Mouse (Mus musculus): ENCODE results near the gene Tc2n. TPM values are rescaled to one million over a fixed set of nuclear protein-coding genes. Genes with fewer than 3 reads are reported as not detected.

Gene Tc2n
- polyA plus RNA-seq (2015; fragmentation: Nextera tagmentation; extraction: Ambion mirVana), result 0.23 and 0.59 TPM in 2 replicates

DNA sequence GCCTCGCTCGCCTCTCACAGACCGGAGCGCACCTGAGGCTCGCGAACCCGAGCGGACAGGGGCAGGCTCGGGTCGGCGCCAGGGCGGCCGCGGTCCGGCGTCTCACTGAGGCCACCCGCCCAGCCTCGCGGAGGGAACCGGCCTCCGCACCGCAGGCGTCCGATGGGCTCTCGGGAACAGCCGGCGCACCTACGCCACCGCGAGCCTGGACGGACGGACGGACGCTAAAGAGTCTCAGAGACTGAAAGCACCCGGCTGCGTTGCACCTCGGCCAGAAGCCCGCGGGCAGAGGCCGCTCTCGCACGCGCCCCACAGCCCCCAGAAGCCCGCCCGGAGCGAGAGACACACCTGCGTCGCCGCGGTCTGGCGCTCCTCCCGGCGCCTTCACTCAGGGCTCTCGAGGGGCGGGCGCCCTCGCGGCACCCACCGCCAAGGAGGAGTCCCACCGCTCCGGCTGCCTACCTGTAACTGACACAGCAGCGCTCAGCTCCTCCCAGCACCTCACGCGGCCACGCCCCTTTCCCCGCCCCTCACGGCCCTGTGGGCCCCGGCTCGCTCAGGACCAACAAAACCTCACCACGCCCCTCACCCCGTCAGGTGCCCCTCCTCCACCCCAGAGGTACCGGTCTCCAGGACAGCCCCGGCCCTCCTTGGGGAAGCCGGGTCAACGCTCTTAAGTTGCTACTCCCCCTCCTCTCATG, at the start of gene Tc2n:
Gene Tc2n (minus strand): TSS at position 470 of the 701 bp plus-strand sequence.
- Histone ChIP-seq H3K27ac (replicated peaks) (no peak within 1 kb of the TSS), H3K4me2 (peak within 1 kb of the TSS; percentile 99), H3K9ac (replicated peaks) (peak within 1 kb of the TSS; percentile 53), H3K36me3 (no peaks in the 10 kb centered on the region), H3K9me3 (replicated peaks) (no peaks in the 10 kb centered on the region), H3K4me1 (peaks cover 5% of the 10 kb centered on the region; the same call in 1 of the 2 replicates), H3K27me3 (replicated peaks) (0 out of 2 replicates have a peak, but pooled peaks cover 6% of the 10 kb centered on the region), H3K4me3 (replicated peaks) (peak within 1 kb of the TSS; percentile 77)
- under 1% methylated on average over 67 of the region's 75 CpGs for WGBS
- ATAC-seq (ENCODE audit: low FRiP score), result peak; percentile 96

DNA sequence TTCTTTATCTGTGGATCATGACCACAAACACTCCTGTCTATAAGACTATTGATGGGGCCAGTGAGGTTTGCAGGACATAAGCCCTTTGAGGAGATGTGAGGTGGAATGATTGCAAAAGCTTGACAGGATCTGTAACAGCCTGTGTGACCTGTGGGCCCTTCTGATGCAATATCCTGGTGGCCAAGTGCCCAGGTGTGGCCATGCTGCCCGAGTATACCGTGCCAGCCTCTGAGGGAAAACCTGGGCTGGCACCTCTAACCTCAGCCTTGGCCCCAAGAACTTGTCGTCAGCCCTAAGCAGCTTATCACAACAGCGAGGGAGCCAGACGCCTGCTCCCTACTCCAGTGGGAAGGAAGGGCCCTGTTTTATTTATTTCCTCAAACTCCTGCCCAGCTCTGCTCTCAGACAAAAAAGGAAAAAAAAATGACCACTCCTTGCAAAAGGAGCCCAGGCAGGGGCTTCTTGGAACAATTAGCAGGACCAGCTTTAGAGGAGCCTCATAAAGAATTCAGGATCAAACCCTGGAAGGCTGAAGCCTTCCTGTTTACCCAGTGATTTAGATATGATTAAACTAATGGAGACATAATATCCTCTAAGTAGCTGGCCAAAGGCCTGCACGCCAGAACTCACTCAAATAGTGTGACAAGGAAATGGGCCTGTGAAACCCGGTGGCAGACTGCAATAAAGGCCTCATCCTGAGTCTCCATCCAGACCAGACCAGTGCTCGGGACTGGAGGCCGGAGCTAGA, 49.2 kb upstream of the Tc2n start:
- H3K9me3 ChIP-seq (replicated peaks), result no peaks in the 10 kb centered on the region
- H3K36me3 ChIP-seq, result no peaks in the 10 kb centered on the region
- no peak overlapping the region for H3K27ac ChIP-seq (replicated peaks)
- H3K4me2 ChIP-seq, result no peak overlapping the region
- 78% methylated on average over 9 of the region's 9 CpGs for WGBS
- no peaks in the 10 kb centered on the region for H3K27me3 ChIP-seq (replicated peaks)
- H3K4me3 ChIP-seq (replicated peaks), result no peak overlapping the region
- H3K9ac ChIP-seq (replicated peaks), result no peak overlapping the region
- H3K4me1 ChIP-seq, result no peaks in the 10 kb centered on the region
- ATAC-seq (ENCODE audit: low FRiP score), result no peak

DNA sequence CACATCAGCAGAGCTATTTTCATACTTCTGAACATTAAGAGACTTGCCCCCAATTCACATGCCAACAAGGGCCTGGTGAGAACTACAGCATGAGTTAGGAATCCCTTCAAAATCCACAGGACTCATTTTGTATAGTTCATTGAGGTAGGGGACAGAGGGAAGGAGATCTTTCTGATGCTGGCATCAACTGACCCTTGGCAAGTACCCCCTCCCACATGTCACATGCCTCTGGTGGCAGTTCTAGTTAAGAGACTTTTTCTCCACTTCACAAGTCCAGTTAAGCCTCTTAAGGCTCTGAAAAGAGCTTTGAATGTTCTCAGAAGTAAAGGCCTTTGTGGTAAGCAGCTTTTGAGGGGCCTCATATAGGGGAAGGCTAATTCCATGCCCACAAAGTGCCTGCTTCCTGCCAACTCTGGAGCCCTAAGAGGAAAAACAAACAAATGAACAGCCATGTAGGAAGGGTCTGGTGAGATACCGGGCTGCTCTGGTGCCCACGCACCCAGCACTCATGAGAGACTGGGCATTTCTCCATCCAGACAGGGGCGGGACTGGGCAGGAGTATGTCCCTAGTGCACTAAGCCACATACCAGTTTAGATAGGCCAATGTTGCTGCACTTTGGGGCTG, 48.0 kb upstream of the Tc2n start:
- WGBS, result 88% methylated on average over 3 of the region's 3 CpGs
- Histone ChIP-seq H3K4me3 (replicated peaks) (no peak overlapping the region), H3K9me3 (replicated peaks) (no peaks in the 10 kb centered on the region), H3K9ac (replicated peaks) (no peak overlapping the region), H3K36me3 (no peaks in the 10 kb centered on the region), H3K27me3 (replicated peaks) (no peaks in the 10 kb centered on the region), H3K4me2 (no peak overlapping the region), H3K4me1 (no peaks in the 10 kb centered on the region), H3K27ac (replicated peaks) (no peak overlapping the region)
- no peak for ATAC-seq (ENCODE audit: low FRiP score)

DNA sequence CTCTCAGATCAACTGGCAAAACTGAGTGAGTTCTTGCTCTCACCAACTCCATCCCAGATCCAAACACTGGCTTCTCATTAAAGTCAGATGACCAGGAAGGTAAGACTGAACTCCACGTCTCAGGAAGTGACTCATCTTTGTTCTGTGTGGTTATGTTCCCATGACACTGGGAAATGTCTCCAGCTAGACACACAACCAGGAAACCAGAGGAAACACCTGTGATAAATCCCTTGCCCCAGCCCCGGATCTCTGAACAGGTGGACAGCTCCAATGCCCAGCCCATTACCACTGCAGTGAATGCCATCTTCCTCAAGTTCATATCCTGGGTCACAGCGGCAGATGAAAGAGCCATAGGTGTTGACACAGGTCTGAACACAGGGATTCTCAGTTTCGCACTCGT, 46.5 kb upstream of the Tc2n start:
- H3K36me3 ChIP-seq, result no peaks in the 10 kb centered on the region
- 85% methylated on average over 5 of the region's 5 CpGs for WGBS
- no peak overlapping the region for H3K9ac ChIP-seq (replicated peaks)
- H3K27ac ChIP-seq (replicated peaks), result no peak overlapping the region
- no peaks in the 10 kb centered on the region for H3K4me1 ChIP-seq
- no peak for ATAC-seq (ENCODE audit: low FRiP score)
- no peaks in the 10 kb centered on the region for H3K9me3 ChIP-seq (replicated peaks)
- H3K4me3 ChIP-seq (replicated peaks), result no peak overlapping the region
- H3K27me3 ChIP-seq (replicated peaks), result no peaks in the 10 kb centered on the region
- H3K4me2 ChIP-seq, result no peak overlapping the region

DNA sequence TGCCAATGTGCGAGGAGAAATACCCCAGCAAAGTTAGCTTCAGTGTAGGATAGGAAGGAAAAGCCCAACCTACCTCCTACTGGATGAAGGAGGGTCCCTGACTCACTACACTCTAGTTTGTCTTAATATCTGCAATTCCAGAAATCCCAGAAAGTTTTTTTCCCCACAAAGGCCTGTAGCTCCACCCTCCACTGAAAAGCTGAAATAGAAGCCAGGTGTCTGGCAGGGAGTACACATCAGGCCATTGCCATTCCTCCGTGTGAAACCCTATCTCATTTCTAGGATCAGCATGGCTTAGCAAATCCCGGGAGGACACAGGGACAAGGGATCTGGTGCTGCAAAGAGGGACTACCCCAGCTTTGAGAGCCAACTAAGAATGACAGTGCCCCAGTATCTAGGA, 44.7 kb upstream of the Tc2n start:
- Histone ChIP-seq H3K4me2 (no peak overlapping the region), H3K9me3 (replicated peaks) (no peaks in the 10 kb centered on the region), H3K27ac (replicated peaks) (no peak overlapping the region), H3K4me1 (no peaks in the 10 kb centered on the region), H3K27me3 (replicated peaks) (no peaks in the 10 kb centered on the region), H3K4me3 (replicated peaks) (no peak overlapping the region), H3K9ac (replicated peaks) (no peak overlapping the region), H3K36me3 (no peaks in the 10 kb centered on the region)
- no peak for ATAC-seq (ENCODE audit: low FRiP score)
- WGBS, result 81% methylated on average over 3 of the region's 3 CpGs

DNA sequence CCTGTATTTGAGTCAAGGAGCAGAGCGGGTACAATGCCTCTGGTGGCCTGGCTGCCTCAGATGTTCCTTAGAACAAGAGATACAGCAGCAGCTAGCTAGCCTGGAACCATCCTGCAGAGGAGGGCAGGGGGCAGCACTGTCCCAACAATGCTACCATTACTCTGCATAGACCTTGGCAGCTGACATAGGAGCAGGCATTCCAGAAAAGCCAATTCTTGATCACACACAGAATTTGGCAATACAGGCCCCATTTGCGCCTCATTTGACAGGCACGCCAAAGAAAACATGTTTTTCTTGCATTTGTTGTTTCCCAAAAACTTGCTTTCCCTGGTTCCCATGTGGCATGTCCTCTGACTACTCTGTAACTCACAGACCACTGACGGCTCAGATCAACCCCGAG, 43.7 kb upstream of the Tc2n start:
- Histone ChIP-seq H3K4me3 (replicated peaks) (no peak overlapping the region), H3K9me3 (replicated peaks) (no peaks in the 10 kb centered on the region), H3K27me3 (replicated peaks) (no peaks in the 10 kb centered on the region), H3K36me3 (no peaks in the 10 kb centered on the region), H3K27ac (replicated peaks) (no peak overlapping the region), H3K4me1 (no peaks in the 10 kb centered on the region), H3K9ac (replicated peaks) (no peak overlapping the region), H3K4me2 (no peak overlapping the region)
- WGBS, result 89% methylated on average over 5 of the region's 5 CpGs
- ATAC-seq (ENCODE audit: low FRiP score), result no peak

DNA sequence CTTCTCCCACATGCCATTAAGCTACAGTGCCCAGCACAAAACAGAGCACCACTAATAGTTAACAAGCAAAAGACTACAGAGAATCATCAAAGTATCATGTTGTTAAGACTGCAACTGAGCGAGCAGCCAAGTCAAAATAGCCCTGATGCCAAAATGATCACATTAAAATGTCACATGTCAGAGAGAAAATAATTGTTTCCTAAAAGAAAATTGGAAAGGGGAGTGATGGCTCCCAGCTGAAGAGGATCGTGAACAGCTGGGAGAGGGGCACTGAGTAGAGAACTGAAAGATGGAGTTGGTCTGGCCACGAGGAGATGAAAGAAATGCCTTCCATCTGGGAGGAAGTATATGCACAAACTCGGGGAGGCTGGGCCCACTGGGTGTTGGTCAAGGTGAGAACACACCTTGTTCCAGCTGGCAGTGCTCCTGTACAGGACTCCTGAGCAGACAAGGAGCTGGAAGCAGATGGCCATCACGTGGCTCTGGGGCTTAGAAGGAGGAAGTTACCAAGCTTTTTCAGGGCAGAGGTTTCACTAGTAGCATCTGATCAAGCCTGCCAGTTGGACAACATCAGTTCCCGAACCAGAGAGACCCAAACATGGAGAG, 41.2 kb upstream of the Tc2n start:
- 66% methylated on average over 6 of the region's 6 CpGs for WGBS
- H3K27ac ChIP-seq (replicated peaks), result no peak overlapping the region
- ATAC-seq (ENCODE audit: low FRiP score), result no peak

DNA sequence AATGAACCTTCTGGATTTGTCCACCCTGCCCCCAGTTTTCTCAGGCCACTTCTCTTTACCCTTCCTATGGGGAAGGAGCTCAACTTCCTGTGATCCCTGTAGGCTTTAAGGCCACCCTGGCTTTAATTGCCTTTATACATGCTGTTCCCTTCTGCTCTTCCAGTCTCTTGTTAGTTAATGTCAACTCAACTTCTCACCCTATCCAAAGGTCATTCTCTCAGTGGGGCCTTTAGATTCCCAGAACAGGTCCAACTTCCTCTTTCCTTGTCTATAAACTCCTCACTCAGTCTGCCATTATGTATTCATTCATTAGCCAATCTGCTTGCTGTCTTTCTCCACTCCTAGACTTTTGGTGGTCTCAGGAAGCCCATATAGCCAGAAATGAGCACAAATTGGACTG, 40.4 kb upstream of the Tc2n start:
- Histone ChIP-seq H3K36me3 (no peaks in the 10 kb centered on the region), H3K9ac (replicated peaks) (no peak overlapping the region), H3K4me2 (no peak overlapping the region), H3K27ac (replicated peaks) (no peak overlapping the region), H3K4me1 (no peaks in the 10 kb centered on the region), H3K9me3 (replicated peaks) (no peaks in the 10 kb centered on the region), H3K27me3 (replicated peaks) (no peaks in the 10 kb centered on the region), H3K4me3 (replicated peaks) (no peak overlapping the region)
- no peak for ATAC-seq (ENCODE audit: low FRiP score)

More for the DNA sequence above, 41.2 kb upstream of the Tc2n start:
- Histone ChIP-seq H3K36me3 (no peaks in the 10 kb centered on the region), H3K27me3 (replicated peaks) (no peaks in the 10 kb centered on the region), H3K4me3 (replicated peaks) (no peak overlapping the region), H3K9ac (replicated peaks) (no peak overlapping the region), H3K4me2 (no peak overlapping the region), H3K9me3 (replicated peaks) (no peaks in the 10 kb centered on the region), H3K4me1 (no peaks in the 10 kb centered on the region)

DNA sequence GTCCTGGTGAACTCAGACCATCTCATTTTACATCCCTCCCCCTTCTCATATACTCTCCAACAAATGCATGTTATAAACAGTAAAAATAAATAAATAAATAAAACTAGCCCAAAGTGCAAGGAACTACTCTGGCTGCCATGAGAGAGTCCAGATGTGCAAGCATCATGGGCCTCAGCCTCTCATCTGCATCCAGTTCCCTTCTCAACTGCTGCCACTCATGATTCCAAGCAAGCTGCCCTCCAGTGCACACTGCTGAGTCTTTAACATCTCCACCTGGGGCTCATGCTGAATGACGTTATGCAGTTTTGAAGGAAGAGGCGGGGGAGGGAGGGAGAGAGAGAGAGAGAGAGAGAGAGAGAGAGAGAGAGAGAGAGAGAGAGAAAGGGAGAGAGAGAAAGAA, 24.1 kb upstream of the Tc2n start:
- Histone ChIP-seq H3K36me3 (no peaks in the 10 kb centered on the region), H3K27ac (replicated peaks) (no peak overlapping the region), H3K9me3 (replicated peaks) (no peaks in the 10 kb centered on the region), H3K4me1 (no peaks in the 10 kb centered on the region), H3K4me2 (no peak overlapping the region), H3K9ac (replicated peaks) (no peak overlapping the region), H3K4me3 (replicated peaks) (no peak overlapping the region), H3K27me3 (replicated peaks) (no peaks in the 10 kb centered on the region)
- 73% methylated on average over 2 of the region's 2 CpGs for WGBS
- ATAC-seq (ENCODE audit: low FRiP score), result no peak

DNA sequence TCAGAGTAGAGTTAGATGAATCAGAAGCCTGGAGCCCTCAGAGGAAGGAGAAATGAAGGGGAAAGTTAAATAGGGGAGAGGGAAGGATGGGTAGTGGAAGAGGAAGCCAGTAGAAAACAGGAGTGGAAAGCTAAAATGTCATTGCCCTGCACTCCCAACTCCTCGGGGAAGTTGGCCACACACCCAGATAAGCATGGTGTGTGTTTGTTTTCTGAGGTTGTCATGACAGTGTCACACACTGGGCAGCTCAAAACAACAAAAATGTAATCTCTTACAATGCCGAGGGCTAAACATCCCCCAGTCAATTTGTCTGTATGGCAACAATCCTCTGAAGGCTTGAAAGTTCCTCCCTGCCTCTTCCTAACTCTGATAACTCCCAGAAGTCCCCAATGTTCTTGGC, 22.2 kb upstream of the Tc2n start:
- no peak overlapping the region for H3K27ac ChIP-seq (replicated peaks)
- ATAC-seq (ENCODE audit: low FRiP score), result no peak
- 80% methylated on average over 2 of the region's 2 CpGs for WGBS
- no peaks in the 10 kb centered on the region for H3K4me1 ChIP-seq
- no peak overlapping the region for H3K4me3 ChIP-seq (replicated peaks)
- no peak overlapping the region for H3K9ac ChIP-seq (replicated peaks)
- no peaks in the 10 kb centered on the region for H3K9me3 ChIP-seq (replicated peaks)
- no peak overlapping the region for H3K4me2 ChIP-seq
- no peaks in the 10 kb centered on the region for H3K27me3 ChIP-seq (replicated peaks)
- no peaks in the 10 kb centered on the region for H3K36me3 ChIP-seq

DNA sequence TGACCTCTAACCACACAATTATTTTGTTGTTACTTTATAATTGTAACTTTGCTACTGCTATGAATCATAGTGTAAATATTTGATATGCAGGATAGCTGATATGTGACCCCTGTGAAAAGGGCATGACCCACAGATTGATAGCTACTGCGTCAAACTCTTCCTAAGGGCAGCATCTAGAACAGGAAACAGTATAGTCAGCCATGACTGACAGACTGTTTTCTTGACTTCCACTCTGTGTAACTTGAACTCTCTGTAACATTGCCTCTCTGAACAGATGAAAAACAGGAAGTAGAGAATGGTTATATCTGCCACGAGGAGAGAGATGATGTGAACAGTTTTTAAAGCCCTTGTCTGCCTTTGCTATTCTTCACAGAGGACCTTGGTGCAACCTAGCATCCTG, 21.7 kb upstream of the Tc2n start:
- H3K4me1 ChIP-seq, result no peaks in the 10 kb centered on the region
- no peak overlapping the region for H3K4me2 ChIP-seq
- H3K9me3 ChIP-seq (replicated peaks), result no peaks in the 10 kb centered on the region
- no peaks in the 10 kb centered on the region for H3K36me3 ChIP-seq
- no peak overlapping the region for H3K4me3 ChIP-seq (replicated peaks)
- no peaks in the 10 kb centered on the region for H3K27me3 ChIP-seq (replicated peaks)
- H3K27ac ChIP-seq (replicated peaks), result no peak overlapping the region
- no peak for ATAC-seq (ENCODE audit: low FRiP score)
- WGBS, result 79% methylated on average over 2 of the region's 2 CpGs
- H3K9ac ChIP-seq (replicated peaks), result no peak overlapping the region
